Mouse (Mus musculus): ENCODE data around the gene Klhl31.

GRCm38 (mm10) chr9:77692707-77693106, 56.4 kb downstream of the Klhl31 start:
- TF ChIP-seq CTCF (IDR thresholded peaks at IDR 0.05; ENCODE audit: low read depth) (no peak), EP300 (IDR thresholded peaks at IDR 0.05; ENCODE audit: low read depth) (no peak)

Data from heart, postnatal 0 days (tissue).